Mouse (Mus musculus): Measurements from ENCODE around the gene Fgfbp1. TPM values are rescaled to one million over a fixed set of nuclear protein-coding genes. Genes with fewer than 3 reads are reported as not detected.

Fgfbp1 gene
- not detected for total RNA-seq (2021)
- long read RNA-seq, experiment 1 = 0 reads
- long read RNA-seq, experiment 2 = 0 reads

GRCm38 (mm10) chr5:43981620-43982019 is at the start of gene Fgfbp1:
TSS of gene Fgfbp1 (minus strand) at chr5:43981779.
- intact Hi-C loops (cut with DNase I; ENCODE audit: low total_unique reads) = no loop called here
- DNase-seq = no peak

GRCm38 (mm10) chr5:43998295-43998989 is 16.9 kb upstream of the Fgfbp1 start:
- intact Hi-C loops (cut with DNase I; ENCODE audit: low total_unique reads) = no loop called here
- DNase-seq = no peak

GRCm38 (mm10) chr5:43997626-43998025 is 16.0 kb upstream of the Fgfbp1 start:
- DNase-seq = no peak
- intact Hi-C loops (cut with DNase I; ENCODE audit: low total_unique reads) = no loop called here

GRCm38 (mm10) chr5:43996162-43996561 is 14.6 kb upstream of the Fgfbp1 start:
- intact Hi-C loops (cut with DNase I; ENCODE audit: low total_unique reads) = no loop called here
- no peak for DNase-seq

- no peak for DNase-seq
- intact Hi-C loops (cut with DNase I; ENCODE audit: low total_unique reads) = no loop called here
Observed at GRCm38 (mm10) chr5:43994981-43995380, 13.4 kb upstream of the Fgfbp1 start.

GRCm38 (mm10) chr5:43990316-43990715 is 8.7 kb upstream of the Fgfbp1 start:
- peak; percentile 38 for DNase-seq
- intact Hi-C loops (cut with DNase I; ENCODE audit: low total_unique reads) = no loop called here

- intact Hi-C loops (cut with DNase I; ENCODE audit: low total_unique reads) = loop anchor here (5.0 kb wide), 2 partner anchors 97 to 152 kb away; no protein-coding TSS in a partner anchor
- DNase-seq = no peak
Observed at GRCm38 (mm10) chr5:43989017-43989416, 7.4 kb upstream of the Fgfbp1 start.

GRCm38 (mm10) chr5:43986212-43986611 is 4.6 kb upstream of the Fgfbp1 start:
- DNase-seq = no peak
- intact Hi-C loops (cut with DNase I; ENCODE audit: low total_unique reads) = loop anchor here (5.0 kb wide), 2 partner anchors 94 to 149 kb away; no protein-coding TSS in a partner anchor

- intact Hi-C loops (cut with DNase I; ENCODE audit: low total_unique reads) = no loop called here
- no peak for DNase-seq
Observed at GRCm38 (mm10) chr5:43982896-43983295, 1.3 kb upstream of the Fgfbp1 start.

GRCm38 (mm10) chr5:43980397-43980796 is 1.2 kb downstream of the Fgfbp1 start:
- intact Hi-C loops (cut with DNase I; ENCODE audit: low total_unique reads) = no loop called here
- DNase-seq = no peak

- no peak for DNase-seq
- intact Hi-C loops (cut with DNase I; ENCODE audit: low total_unique reads) = no loop called here
Observed at GRCm38 (mm10) chr5:43976821-43977561, 4.6 kb downstream of the Fgfbp1 start.

GRCm38 (mm10) chr5:43974166-43974565 is 7.4 kb downstream of the Fgfbp1 start:
- DNase-seq = no peak
- intact Hi-C loops (cut with DNase I; ENCODE audit: low total_unique reads) = no loop called here

- intact Hi-C loops (cut with DNase I; ENCODE audit: low total_unique reads) = no loop called here
Observed at GRCm38 (mm10) chr5:43971156-43971555, 10.4 kb downstream of the Fgfbp1 start.

GRCm38 (mm10) chr5:43970532-43970931 is 11.0 kb downstream of the Fgfbp1 start:
- intact Hi-C loops (cut with DNase I; ENCODE audit: low total_unique reads) = no loop called here
- no peak for DNase-seq

More at GRCm38 (mm10) chr5:43971156-43971555, 10.4 kb downstream of the Fgfbp1 start:
- no peak for DNase-seq

GRCm38 (mm10) chr5:43968634-43969033 is 12.9 kb downstream of the Fgfbp1 start:
- intact Hi-C loops (cut with DNase I; ENCODE audit: low total_unique reads) = no loop called here
- DNase-seq = no peak

- DNase-seq = no peak
- intact Hi-C loops (cut with DNase I; ENCODE audit: low total_unique reads) = no loop called here
Observed at GRCm38 (mm10) chr5:43961056-43961455, 20.5 kb downstream of the Fgfbp1 start.

GRCm38 (mm10) chr5:43959884-43960440 is 21.6 kb downstream of the Fgfbp1 start:
- intact Hi-C loops (cut with DNase I; ENCODE audit: low total_unique reads) = no loop called here
- DNase-seq = no peak

GRCm38 (mm10) chr5:43953241-43953640 is 28.3 kb downstream of the Fgfbp1 start:
- intact Hi-C loops (cut with DNase I; ENCODE audit: low total_unique reads) = no loop called here
- DNase-seq = no peak

- intact Hi-C loops (cut with DNase I; ENCODE audit: low total_unique reads) = no loop called here
- peak; percentile 4 for DNase-seq
Observed at GRCm38 (mm10) chr5:43948748-43949275, 32.8 kb downstream of the Fgfbp1 start.

- intact Hi-C loops (cut with DNase I; ENCODE audit: low total_unique reads) = no loop called here
- peak; percentile 23 for DNase-seq
Observed at GRCm38 (mm10) chr5:43948111-43948743, 33.4 kb downstream of the Fgfbp1 start.
